Mouse (Mus musculus): Measurements from ENCODE around the gene Ddx41. TPM values are rescaled to one million over a fixed set of nuclear protein-coding genes. Genes with fewer than 3 reads are reported as not detected.

Ddx41 gene
- total RNA-seq, 2 experiments from 2014 or later, result 55.0 to 64.3 TPM

- no peak for ATAC-seq (replicated peaks; ENCODE audit: low FRiP score, low TSS enrichment, poor library complexity, severe bottlenecking)
These were observed 25.0 kb downstream of the Ddx41 start for GRCm38 (mm10) chr13:55511492-55511861.

DNA sequence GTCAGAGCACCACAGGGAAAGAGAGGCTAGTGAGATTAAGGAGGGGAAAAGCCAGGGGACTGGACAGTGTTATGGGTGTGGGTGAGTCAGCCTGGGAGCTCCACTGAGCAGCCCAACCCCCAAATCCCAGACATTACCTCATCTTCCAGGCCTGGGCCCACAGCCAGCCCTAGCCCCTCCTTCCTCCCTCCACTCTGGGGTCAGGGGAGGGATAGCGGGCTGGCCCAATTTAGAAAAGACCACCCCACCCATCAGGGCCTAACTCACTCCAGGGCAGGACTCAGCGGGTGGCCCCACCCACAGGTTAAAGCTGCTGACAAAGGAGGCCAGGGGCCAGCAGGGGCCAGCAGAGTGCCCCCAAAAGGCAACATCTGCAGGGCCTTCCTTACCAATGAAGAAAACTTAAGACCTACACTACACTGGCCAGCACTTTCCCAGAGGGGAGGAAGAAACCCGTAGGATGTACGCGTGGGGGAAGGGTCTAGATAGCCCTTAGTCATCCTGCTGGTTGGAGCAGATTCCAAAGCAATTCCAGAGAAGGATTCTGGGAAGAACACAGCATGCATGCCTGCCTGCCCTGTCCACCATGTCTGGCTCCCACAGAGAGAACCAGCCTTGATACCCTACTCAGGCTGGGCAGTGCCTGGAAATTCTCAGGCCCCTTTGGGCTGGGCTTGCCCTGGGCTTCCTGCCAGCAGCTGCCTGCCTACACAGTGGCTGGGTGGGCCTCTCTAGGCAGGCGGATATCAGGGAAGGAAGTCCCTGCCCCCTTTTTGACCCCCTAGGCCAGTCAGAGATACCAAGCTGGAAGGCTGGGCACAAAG, 25.6 kb downstream of the Ddx41 start:
- peak; percentile 24 for ATAC-seq (replicated peaks; ENCODE audit: low FRiP score, low TSS enrichment, poor library complexity, severe bottlenecking)

- ATAC-seq (replicated peaks; ENCODE audit: low FRiP score, low TSS enrichment, poor library complexity, severe bottlenecking), result no peak
These were observed 26.2 kb downstream of the Ddx41 start for GRCm38 (mm10) chr13:55510332-55510667.

DNA sequence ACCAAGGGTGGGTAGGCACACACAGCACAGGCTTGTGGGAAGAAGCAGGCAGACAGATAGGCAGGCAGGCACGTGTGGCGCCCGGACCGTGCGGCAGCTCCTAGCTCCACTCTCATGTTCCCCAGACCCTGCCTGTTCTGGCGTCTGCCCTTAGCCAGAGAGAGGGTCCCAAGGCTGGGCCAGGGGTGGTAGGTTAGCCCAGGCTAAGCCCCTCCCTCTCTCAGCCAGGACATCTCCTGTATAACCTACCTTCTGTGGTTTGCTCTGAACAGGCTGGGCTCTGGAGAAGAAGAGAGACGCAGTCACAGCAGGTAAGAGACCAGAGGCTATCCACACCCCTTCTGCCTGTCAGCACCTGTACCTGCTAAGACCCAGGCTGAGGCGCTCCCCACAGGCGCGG, 27.9 kb downstream of the Ddx41 start:
- ATAC-seq (replicated peaks; ENCODE audit: low FRiP score, low TSS enrichment, poor library complexity, severe bottlenecking), result no peak

GRCm38 (mm10) chr13:55507877-55508276, 28.6 kb downstream of the Ddx41 start:
- peak; percentile 19; the same call in 1 of the 2 replicates for ATAC-seq (replicated peaks; ENCODE audit: low FRiP score, low TSS enrichment, poor library complexity, severe bottlenecking)

DNA sequence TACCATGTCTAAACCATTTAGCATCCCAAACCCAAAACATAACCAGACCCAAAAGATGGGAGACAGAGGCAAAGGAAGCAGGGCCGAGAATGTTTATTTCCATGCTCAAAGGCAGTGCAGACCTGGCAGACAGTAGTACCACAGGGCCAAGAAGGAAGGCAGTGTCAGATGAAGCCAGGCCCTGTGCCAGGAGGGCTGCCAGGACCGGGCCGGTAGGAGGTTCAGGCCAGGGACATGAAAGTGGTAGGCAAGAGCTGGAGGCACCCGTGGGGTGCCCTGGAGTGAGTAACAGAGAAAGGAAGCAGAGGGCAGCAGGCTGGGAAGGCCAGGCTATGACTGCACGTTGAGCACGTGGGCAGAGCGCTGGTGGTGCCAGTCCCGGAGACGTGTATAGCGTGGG, 29.8 kb downstream of the Ddx41 start:
- ATAC-seq (replicated peaks; ENCODE audit: low FRiP score, low TSS enrichment, poor library complexity, severe bottlenecking), result no peak

DNA sequence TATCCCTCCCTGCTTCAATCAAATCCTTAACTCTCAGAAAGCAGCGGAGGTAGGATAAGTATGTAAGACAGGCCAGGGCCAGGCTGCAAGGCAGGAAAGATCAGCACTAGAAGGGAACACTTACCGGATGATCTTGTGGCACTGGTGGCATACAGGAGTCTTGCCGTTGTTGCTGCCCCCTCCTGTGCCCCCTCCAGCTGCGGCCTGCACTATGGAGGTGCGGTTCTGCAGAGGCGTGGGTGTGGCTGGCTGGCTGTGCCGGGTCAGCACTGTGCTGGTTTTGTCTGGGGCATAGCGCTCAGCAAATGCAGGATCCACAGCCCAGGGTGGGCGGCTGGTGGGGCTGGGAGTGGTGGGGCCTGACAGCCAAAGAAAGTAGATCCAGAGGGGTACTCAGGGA, 30.6 kb downstream of the Ddx41 start:
- ATAC-seq (replicated peaks; ENCODE audit: low FRiP score, low TSS enrichment, poor library complexity, severe bottlenecking), result no peak

- ATAC-seq (replicated peaks; ENCODE audit: low FRiP score, low TSS enrichment, poor library complexity, severe bottlenecking), result no peak
These were observed 32.1 kb downstream of the Ddx41 start for GRCm38 (mm10) chr13:55504390-55504789.

- ATAC-seq (replicated peaks; ENCODE audit: low FRiP score, low TSS enrichment, poor library complexity, severe bottlenecking), result no peak
These were observed 34.1 kb downstream of the Ddx41 start for GRCm38 (mm10) chr13:55502405-55502804.

DNA sequence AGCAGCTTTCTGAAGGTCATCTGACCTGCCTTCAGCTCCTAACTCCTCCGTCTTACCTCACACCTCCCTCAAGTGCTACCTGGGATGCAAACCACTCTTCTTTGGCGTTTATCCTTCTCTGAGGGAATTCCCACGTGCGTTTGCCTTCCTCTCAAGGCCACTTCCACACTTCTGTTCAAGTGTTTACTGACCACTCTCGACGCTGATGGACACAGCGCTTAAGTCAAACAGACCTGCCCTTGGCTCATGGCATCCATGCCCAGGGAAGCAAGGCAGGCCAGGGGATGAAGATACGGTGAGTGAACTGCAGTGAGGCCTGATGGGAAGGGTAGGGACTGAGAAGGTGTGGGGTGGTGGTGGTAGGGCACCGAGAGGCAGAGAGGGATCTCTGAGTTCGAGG, 35.9 kb downstream of the Ddx41 start:
- no peak for ATAC-seq (replicated peaks; ENCODE audit: low FRiP score, low TSS enrichment, poor library complexity, severe bottlenecking)

DNA sequence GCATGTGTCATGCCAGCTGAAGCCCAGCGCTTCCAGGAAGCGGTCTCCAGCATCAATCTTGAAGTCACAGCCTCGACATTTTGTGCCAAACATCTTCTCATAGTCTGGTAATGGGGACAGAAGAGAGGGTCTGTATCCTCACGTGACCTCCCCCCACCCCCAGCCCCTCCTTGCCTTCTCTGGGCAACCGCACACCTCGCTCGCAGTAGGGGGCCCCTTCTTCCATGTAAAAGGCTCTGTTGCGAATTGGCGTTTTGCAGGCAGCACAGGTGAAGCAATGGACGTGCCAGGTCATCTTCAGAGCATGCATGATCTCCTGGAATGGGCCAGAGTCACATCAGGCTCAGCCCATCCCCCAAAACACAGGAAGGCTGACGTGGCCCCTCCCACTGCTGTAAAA, 37.6 kb downstream of the Ddx41 start:
- no peak for ATAC-seq (replicated peaks; ENCODE audit: low FRiP score, low TSS enrichment, poor library complexity, severe bottlenecking)

- no peak for ATAC-seq (replicated peaks; ENCODE audit: low FRiP score, low TSS enrichment, poor library complexity, severe bottlenecking)
These were observed 39.8 kb downstream of the Ddx41 start for GRCm38 (mm10) chr13:55496661-55497060.

- no peak for ATAC-seq (replicated peaks; ENCODE audit: low FRiP score, low TSS enrichment, poor library complexity, severe bottlenecking)
These were observed 40.8 kb downstream of the Ddx41 start for GRCm38 (mm10) chr13:55495702-55496101.

- peak; percentile 89 for ATAC-seq (replicated peaks; ENCODE audit: low FRiP score, low TSS enrichment, poor library complexity, severe bottlenecking)
These were observed 41.4 kb downstream of the Ddx41 start for GRCm38 (mm10) chr13:55494883-55495621.

DNA sequence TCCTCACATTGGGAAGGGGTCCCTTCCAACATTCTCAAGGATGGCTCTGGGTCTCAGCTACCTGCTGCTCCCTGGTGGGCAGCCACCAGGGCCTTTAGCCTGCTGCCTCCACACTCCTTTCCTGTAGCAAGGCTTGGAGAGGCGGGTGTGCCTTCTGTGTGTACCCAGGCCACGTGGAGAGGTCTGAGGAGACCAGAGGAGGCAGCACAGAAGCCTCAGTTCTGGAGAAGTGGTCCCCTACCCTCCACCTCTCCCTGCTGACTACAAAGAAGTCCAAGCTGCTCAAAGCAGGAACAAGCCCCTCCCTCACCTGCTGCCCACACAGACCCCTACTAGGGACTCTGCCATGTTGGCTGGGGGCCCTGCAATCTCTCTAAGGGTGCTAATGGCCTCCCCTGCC, 42.2 kb downstream of the Ddx41 start:
- no peak for ATAC-seq (replicated peaks; ENCODE audit: low FRiP score, low TSS enrichment, poor library complexity, severe bottlenecking)

DNA sequence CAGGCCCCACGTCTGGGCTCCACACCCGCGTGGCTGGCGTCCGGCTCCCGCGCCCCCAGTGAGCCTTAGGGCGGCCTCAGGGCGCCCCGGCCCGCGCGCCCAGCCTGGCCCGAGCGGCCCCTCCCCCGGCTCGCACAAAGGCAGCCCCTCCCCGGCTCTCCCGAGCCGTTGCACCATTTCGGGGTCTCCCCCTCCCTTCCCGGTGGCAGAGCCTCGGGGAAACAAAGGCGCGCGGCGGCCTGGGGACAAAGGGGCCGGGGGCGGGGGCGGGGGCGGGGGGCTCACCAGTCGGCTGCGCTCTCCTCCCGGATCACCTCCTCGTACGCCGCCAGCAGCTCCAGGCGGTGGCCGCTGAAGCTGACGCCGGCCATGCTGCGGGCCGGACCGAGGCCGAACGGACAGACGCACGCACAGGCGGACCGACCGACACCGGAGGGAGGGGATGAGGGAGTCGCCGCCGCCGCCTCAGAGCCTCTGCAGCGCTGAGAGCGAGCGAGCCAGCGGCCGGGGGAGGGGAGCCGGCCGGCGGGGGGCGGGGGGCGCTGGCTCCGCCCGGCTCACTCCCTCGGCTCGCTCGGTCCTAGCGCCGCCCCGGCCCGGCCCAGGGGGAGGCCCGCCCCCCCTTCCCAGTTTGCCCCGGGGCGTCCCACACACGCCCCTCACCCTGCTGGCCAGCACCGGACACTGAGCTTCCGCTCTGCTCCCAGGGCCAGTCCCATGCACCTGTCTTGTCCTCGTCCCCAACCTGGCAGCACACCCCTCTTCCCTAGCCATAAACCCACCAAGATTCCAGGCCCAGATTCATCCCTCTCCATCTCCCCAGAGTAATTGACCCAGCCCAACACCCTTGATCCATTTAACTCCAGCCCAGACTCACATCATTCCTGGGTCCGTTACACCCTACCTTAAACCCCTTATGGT, 48.6 kb downstream of the Ddx41 start, which contains the start of gene Dbn1:
TSS of gene Dbn1 (minus strand) at position 534 of the 921 bp plus-strand sequence.
- no peak for ATAC-seq (replicated peaks; ENCODE audit: low FRiP score, low TSS enrichment, poor library complexity, severe bottlenecking)

DNA sequence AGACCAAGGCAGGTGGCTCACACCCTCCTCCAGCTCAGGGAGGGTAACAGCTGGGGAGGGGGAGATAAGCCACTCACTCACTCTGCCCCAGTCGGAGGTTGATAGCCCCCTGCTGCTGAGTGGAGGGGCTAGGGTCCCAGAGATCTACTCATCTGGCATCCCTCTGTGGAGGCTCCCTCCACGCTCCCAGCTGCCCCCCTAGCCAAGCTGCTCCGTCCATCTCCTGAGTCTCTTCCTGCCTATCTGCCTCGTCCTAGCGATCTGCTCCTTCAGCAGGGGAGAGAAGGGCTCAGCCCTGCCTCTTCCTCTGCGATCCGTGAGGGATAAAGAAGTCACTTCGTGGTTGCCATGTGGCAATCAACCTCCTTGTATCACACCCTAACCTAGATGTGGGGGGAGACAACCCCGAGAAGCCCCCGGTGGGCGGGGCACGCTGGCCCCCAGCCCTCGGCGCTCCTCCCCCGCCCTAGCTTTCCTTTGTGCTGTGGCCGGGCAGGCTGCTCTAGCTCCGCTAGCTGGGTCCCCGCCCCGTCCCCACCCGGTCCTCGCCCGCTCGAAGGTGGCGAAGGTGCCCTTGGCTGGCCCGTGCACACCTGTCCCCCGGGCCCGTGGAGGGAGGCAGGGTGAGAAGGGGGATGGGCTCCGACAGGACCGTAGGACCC, 49.4 kb downstream of the Ddx41 start:
- 0 out of 2 replicates have a peak, but pooled peaks have one; percentile 26 for ATAC-seq (replicated peaks; ENCODE audit: low FRiP score, low TSS enrichment, poor library complexity, severe bottlenecking)

DNA sequence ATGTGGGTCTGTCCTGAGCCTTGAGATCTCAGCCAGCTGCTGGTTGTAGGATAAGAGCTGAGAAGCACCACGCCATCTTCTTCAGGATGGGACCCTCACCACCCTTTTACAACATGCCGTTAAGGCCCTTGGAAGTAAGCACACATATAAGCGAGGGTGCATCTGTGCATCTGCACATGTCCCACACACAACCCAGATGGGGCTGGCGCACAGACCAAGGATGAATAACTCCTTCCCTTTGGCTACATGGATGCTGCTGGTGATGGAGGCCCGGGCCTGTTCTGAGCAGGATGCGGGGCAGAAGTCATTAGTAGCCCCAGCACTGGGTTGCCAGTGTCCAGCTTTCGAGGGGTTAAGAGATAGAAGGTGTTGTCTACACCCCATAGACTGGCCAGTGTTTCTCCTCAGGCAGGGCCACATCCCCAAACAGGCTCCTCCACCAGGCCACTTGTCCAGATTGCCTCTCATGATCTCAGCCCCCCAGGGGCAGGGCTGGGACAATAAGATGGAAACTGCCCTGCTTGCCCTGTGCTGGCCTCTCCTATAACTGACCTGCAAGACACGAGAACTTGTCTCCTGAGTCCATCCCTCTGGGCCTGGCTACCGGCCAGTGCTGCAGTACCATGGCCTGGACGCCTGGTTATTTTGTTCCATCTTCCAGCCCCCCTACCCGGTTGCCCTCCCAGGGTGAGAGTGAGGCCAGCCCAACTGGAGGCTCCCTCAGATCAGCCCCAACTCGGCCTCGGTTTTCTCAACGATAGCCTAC, 50.2 kb downstream of the Ddx41 start:
- ATAC-seq (replicated peaks; ENCODE audit: low FRiP score, low TSS enrichment, poor library complexity, severe bottlenecking), result no peak
